Mouse (Mus musculus) thymus, adult 2 months (tissue): ENCODE data around the gene Lmo1. TPM values are rescaled to one million over a fixed set of nuclear protein-coding genes. Genes with fewer than 3 reads are reported as not detected.
A peak's percentile ranks its signal among the peaks of the same experiment; 100 is the strongest.

Experiments used
- DNase-seq: peaks from one replicate; pipeline ENCODE4 v3.0.0; 2021
- H3K27ac ChIP-seq: fragments of 200-500 bp; 2 replicates; pipeline ENCODE4 v1.5.1; 2012; ENCODE audit warnings: low read length, control low read depth; ENCODE audit not compliant: control insufficient read depth, insufficient read depth
- H3K27me3 ChIP-seq: fragments of 200-500 bp; 2 replicates; pipeline ENCODE4 v1.6.1; 2012; ENCODE audit warnings: mild to moderate bottlenecking, low read length, moderate library complexity, mixed read lengths; ENCODE audit not compliant: control insufficient read depth, insufficient read depth
- H3K36me3 ChIP-seq: fragments of 200-500 bp; 2 replicates; pipeline ENCODE4 v1.6.1; 2012; ENCODE audit warnings: mild to moderate bottlenecking, low read length, moderate library complexity; ENCODE audit not compliant: control insufficient read depth, insufficient read depth
- H3K4me1 ChIP-seq: fragments of 200-500 bp; replicated peaks from 2 replicates; pipeline ENCODE4 v1.6.1; 2012; ENCODE audit warnings: low read length; ENCODE audit not compliant: control insufficient read depth, insufficient read depth
- H3K4me3 ChIP-seq: fragments of 200-500 bp; 2 replicates; pipeline ENCODE4 v1.5.1; 2012; ENCODE audit warnings: mild to moderate bottlenecking, low read length, control low read depth, moderate library complexity; ENCODE audit not compliant: control insufficient read depth, insufficient read depth
- CTCF ChIP-seq: fragments of 200-500 bp; IDR thresholded peaks from 2 replicates; pipeline ENCODE4 v1.5.1; 2012; ENCODE audit warnings: mild to moderate bottlenecking, control low read depth, low read length, moderate library complexity, borderline replicate concordance; ENCODE audit not compliant: control insufficient read depth, poor library complexity, insufficient read depth; ENCODE audit errors: extremely low read depth
- POLR2A ChIP-seq: fragments of 200-500 bp; IDR thresholded peaks from 2 replicates; pipeline ENCODE4 v1.6.1; 2012; ENCODE audit warnings: mild to moderate bottlenecking, low read length, control low read depth, moderate library complexity; ENCODE audit not compliant: control insufficient read depth, poor library complexity, insufficient read depth; ENCODE audit errors: extremely low read depth
- WGBS: fragments of 180-500 bp; shearing (Covaris S2); methylation state at CpG from one replicate; pipeline ENCODE4 v1.1.7; 2018; 5-methylcytosine and 5-hydroxymethylcytosine counted together
- polyA plus RNA-seq: library from polyadenylated mRNA; depleted of rRNA; stranded (reverse); fragments of >200 nt; gene quantifications from 2 replicates; pipeline ENCODE4 v1.2.3, GENCODE M21; 2012

Lmo1 gene
- polyA plus RNA-seq, 1 experiment, result 6.7 TPM

- H3K4me1 ChIP-seq, result no peaks in the 10 kb centered on the region
- peaks cover 3% of the 10 kb centered on the region; the same call in 1 of the 2 replicates for H3K27me3 ChIP-seq
- WGBS, result 94% methylated on average over 3 of the region's 3 CpGs
- TF ChIP-seq POLR2A, result no peak
- TF ChIP-seq CTCF, result no peak
- H3K36me3 ChIP-seq, result no peaks in the 10 kb centered on the region
- DNase-seq, result no peak
- no peak overlapping the region for H3K4me3 ChIP-seq
- H3K27ac ChIP-seq, result no peak overlapping the region
These were observed 1.7 kb upstream of the Lmo1 start for GRCm38 (mm10) chr7:109176688-109177087.

GRCm38 (mm10) chr7:109175670-109176625, 941 bp upstream of the Lmo1 start:
- peaks cover 3% of the 10 kb centered on the region; the same call in 1 of the 2 replicates for H3K27me3 ChIP-seq
- WGBS, result 50% methylated on average over 13 of the region's 13 CpGs
- H3K4me1 ChIP-seq, result no peaks in the 10 kb centered on the region
- H3K4me3 ChIP-seq, result no peak overlapping the region
- TF ChIP-seq POLR2A, result no peak
- no peak for TF ChIP-seq CTCF
- no peak for DNase-seq
- no peak overlapping the region for H3K27ac ChIP-seq
- H3K36me3 ChIP-seq, result no peaks in the 10 kb centered on the region

DNA sequence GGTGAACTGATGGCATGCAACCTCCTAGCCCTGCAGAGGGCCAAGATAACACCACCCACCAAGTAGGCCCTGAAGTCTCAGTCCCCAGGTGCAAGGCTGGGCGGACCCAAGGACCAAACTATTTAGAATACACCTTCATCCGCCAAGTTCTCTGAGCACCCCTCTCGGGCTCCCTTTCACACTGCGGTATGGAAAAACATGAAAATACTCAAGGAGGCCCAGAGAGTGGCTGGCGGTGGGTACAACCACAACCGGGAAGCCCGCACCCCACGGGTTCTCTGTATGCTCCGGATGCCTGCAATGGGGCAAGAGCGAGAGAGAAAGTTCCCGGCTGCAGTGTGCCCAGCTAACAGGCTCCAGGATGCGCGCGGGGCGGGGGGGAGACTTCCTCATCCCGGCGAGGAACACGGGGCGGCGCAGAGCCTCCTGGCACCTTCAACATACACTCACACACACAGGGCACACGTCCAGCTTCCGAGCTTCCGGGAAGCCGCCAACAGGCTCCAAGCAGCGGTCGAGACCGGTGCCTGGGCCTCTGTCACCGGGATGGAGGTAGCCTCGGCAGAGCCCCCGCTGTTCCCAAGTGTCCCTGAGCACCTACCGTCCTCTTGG, 564 bp downstream of the Lmo1 start:
- Histone ChIP-seq H3K27ac (no peak overlapping the region), H3K36me3 (no peaks in the 10 kb centered on the region), H3K4me1 (no peaks in the 10 kb centered on the region), H3K4me3 (peak overlapping the region; percentile 13; the same call in 1 of the 2 replicates), H3K27me3 (peaks cover 3% of the 10 kb centered on the region; the same call in 1 of the 2 replicates)
- TF ChIP-seq CTCF, result no peak
- no peak for TF ChIP-seq POLR2A
- WGBS, result 5% methylated on average over 31 of the region's 31 CpGs
- DNase-seq, result no peak

DNA sequence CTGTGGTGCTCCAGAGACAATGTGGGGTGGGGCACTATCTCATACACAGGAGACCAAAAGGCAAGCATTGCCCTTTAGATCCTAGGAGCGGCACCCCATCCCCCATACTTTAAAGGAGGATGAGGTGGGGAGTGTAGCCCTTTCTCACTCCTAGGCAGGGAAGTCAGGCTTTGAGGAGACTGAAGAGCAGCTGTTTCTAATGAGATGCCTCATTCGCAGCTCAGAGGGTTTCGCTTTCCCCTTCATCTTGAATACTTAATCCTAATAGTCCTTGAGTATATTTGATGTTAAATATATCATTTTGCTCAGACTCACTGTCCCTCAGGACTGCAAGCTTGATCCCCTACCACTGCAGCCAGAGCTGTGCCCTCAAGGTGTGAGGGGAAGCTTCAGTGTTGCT, 3.1 kb downstream of the Lmo1 start:
- H3K36me3 ChIP-seq, result no peaks in the 10 kb centered on the region
- H3K4me1 ChIP-seq, result no peaks in the 10 kb centered on the region
- WGBS, result 94% methylated on average over 3 of the region's 3 CpGs
- TF ChIP-seq CTCF (no peak), POLR2A (no peak)
- peaks cover 3% of the 10 kb centered on the region; the same call in 1 of the 2 replicates for H3K27me3 ChIP-seq
- no peak for DNase-seq
- no peak overlapping the region for H3K27ac ChIP-seq
- no peak overlapping the region for H3K4me3 ChIP-seq

- Histone ChIP-seq H3K27ac (no peak overlapping the region), H3K27me3 (peaks cover 3% of the 10 kb centered on the region; the same call in 1 of the 2 replicates), H3K4me1 (no peaks in the 10 kb centered on the region), H3K36me3 (no peaks in the 10 kb centered on the region), H3K4me3 (no peak overlapping the region)
- TF ChIP-seq CTCF (peak; percentile 85), POLR2A (no peak)
- WGBS, result 1% methylated on average over 17 of the region's 17 CpGs
- peak; percentile 54 for DNase-seq
These were observed 4.6 kb downstream of the Lmo1 start for GRCm38 (mm10) chr7:109170441-109170820.

DNA sequence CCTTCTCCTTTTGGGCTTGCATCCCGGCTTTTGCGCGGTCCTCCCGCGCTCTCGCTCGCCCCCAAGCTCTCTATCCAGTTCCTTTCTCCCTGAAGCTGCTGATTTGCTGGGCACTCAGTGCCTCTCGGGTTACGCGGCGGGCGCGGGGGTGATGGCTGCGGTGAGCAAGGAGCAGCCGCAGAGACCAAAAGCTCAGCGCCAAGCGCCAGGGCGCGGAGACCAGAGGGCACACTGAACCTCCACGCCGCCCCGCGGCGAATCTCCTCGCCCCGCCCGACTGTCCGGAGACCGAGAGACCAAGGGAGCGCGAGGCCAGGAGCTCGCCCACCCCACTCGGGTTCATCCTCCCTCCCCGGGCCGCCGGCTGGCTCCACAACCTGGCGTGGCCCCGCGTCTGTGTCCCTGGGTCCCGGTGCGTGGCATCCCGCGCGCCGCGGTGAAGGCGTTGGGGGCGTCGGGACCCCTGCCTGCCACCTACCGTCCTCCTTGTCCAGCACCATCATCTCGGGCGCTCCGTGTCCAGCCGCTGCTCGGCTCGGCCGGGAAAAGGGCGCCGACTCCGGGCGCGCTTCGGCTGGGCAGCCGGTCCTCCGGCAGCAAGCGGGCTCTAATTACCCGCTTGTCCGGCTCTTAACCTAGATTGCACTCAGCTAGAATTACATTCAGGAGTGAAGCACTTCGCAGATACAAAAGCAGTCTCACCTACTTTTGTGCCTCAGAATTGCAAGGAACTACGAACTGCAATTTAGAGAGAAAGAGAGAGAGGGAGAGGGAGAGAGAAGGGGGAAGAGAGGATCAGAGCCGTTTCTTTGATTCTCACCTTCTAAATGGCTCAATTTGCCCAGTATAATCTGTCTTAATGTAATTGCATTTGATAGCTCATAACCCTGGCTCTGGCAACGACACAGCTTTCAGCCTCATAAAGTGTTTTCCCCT, 5.2 kb downstream of the Lmo1 start:
- 4% methylated on average over 71 of the region's 72 CpGs for WGBS
- TF ChIP-seq CTCF, result no peak
- H3K36me3 ChIP-seq, result no peaks in the 10 kb centered on the region
- peaks cover 3% of the 10 kb centered on the region; the same call in 1 of the 2 replicates for H3K27me3 ChIP-seq
- DNase-seq, result no peak
- no peak overlapping the region for H3K4me3 ChIP-seq
- H3K27ac ChIP-seq, result no peak overlapping the region
- H3K4me1 ChIP-seq, result no peaks in the 10 kb centered on the region
